Mouse (Mus musculus): ENCODE data around the gene Amhr2.

Gene Amhr2

DNA sequence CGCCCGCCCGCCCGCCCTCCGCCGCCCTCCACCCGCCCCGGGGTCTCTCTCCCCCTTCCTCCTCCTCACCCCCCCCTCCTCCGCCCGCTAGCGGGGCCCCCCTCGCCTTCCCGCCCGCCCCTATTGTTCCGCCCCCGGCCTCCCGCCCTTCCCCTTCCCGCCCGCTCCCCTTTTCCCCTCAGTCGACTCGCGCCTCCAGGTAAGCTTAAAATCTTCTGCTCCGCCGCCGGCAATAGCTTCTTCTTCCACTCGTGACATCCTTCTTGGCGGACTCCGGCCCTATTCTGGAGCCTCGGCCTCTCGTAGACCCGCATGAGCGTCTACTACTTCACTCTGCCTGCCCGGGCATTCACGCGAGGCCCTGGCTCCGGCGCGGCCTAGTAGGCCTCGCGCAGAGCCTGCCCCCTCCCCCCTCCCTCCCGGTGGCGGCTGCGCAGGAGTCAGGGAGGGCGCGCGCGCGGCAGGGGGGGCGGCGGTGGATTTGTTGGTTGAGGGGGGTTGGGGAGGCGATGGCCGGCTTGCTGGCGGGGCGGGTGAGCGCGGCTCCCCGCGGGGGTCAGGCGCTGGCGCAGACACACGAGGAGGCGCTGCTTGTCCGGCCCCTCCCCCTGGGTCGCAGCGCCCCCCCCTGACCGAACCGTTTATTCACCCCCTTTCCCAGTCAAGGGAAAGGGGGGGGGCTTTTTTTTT lies 25.6 kb downstream of the Amhr2 start:
- DNase-seq (ENCODE audit: low read depth, low spot score): peak; percentile 88

- DNase-seq (ENCODE audit: low read depth, low spot score): no peak
Measured at GRCm38 (mm10) chr15:102471295-102471645, 26.1 kb downstream of the Amhr2 start.

GRCm38 (mm10) chr15:102471727-102472126 lies 26.6 kb downstream of the Amhr2 start:
- DNase-seq (ENCODE audit: low read depth, low spot score): no peak

GRCm38 (mm10) chr15:102473246-102473645 lies 28.1 kb downstream of the Amhr2 start:
- no peak for DNase-seq (ENCODE audit: low read depth, low spot score)

GRCm38 (mm10) chr15:102474520-102474919 lies 29.4 kb downstream of the Amhr2 start:
- no peak for DNase-seq (ENCODE audit: low read depth, low spot score)

DNA sequence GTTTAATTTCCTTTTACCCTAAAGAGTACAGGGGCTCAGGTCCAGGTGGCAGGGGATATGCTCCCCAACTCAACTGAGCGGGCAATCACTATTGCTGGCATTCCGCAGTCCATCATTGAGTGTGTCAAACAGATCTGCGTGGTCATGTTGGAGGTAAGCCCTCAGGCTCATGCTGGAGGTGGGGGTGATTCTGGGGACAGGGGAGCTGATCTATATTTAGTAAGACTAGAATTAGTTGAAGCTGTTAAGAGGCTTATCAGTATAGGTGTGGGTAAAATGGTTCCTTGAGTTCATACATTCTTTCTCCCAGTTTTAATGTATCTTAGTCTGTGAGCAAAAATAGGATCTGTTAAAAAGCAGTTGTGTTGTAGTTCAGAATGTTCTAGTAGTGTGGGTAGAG lies 38.0 kb downstream of the Amhr2 start:
- peak; percentile 33 for DNase-seq (ENCODE audit: low read depth, low spot score)

DNA sequence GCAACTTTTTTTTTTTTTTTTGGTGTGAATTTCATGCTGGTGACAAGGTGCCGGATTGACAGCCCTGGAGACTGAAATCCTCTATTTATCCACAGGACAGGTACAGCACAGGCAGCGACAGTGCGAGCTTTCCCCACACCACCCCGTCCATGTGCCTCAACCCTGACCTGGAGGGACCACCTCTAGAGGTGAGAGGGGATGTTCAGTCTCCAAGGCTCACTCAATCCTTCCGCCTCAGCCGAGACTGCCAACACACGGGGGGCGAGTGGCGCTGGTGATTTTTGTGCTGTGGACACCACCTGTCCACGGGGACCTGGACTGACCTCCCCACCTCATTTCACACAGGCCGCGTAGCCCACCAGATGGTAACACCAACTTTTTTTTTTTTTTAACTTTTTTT lies 40.7 kb downstream of the Amhr2 start:
- no peak for DNase-seq (ENCODE audit: low read depth, low spot score)

GRCm38 (mm10) chr15:102487664-102488063 lies 42.5 kb downstream of the Amhr2 start:
- no peak for DNase-seq (ENCODE audit: low read depth, low spot score)

DNA sequence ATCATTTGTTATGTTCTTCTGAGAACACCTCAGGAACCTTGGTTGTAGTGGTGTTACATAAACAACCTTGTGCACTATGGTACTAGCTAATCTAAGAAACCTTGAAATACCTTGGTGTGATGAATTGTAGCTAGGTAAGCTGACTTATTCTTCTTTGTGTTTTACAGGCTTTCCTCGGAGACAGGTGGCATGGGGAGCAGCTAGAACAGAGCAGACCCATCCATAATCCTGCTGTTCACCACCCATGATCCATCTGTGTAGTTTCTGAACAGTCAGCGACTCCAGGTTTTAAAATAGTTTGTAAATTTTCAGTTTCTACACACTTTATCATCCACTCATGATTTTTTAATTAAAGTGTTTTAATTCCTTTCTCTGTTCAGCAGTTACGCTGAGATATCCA lies 53.2 kb downstream of the Amhr2 start:
- DNase-seq (ENCODE audit: low read depth, low spot score): no peak

GRCm38 (mm10) chr15:102499370-102499769 lies 54.2 kb downstream of the Amhr2 start:
- DNase-seq (ENCODE audit: low read depth, low spot score): no peak

DNA sequence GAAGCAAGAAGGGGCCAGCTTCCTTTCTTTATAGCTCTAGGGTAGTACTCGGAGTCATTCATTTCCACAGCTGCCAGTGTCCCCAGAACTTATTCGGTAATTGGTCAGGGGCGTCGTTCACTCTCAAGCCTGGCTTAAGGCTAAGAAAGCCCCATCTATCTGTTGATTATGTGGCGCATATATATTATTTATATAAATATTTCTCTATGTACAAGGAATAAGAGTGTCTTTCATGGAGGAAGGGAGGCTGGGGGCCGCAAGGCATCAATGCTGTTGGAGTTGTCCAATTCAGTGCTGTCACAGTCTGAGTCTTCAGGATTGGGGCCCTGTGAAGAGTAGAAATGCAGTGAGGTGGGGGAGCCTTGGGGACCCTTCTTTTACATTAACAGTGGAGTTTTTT lies 54.7 kb downstream of the Amhr2 start:
- no peak for DNase-seq (ENCODE audit: low read depth, low spot score)

DNA sequence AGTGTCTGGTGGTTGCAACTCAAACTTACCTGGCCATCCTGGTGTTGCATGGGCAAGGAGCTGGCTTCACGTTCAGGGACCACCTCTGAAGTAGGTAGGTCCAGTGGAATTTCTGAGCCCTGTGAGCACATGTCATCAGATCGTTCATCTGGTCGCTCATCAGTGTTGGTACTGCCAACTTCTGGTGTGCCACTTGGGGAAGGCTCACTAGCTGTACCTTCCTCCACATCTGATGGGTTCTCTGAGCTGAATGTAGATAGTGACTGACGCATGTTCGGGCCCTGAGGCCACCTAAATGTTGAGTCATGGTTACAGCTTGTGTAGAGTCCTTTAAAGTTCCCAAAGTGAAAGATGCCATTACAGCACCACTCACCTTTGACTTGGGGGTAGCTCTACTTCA lies 55.3 kb downstream of the Amhr2 start:
- DNase-seq (ENCODE audit: low read depth, low spot score): no peak

DNA sequence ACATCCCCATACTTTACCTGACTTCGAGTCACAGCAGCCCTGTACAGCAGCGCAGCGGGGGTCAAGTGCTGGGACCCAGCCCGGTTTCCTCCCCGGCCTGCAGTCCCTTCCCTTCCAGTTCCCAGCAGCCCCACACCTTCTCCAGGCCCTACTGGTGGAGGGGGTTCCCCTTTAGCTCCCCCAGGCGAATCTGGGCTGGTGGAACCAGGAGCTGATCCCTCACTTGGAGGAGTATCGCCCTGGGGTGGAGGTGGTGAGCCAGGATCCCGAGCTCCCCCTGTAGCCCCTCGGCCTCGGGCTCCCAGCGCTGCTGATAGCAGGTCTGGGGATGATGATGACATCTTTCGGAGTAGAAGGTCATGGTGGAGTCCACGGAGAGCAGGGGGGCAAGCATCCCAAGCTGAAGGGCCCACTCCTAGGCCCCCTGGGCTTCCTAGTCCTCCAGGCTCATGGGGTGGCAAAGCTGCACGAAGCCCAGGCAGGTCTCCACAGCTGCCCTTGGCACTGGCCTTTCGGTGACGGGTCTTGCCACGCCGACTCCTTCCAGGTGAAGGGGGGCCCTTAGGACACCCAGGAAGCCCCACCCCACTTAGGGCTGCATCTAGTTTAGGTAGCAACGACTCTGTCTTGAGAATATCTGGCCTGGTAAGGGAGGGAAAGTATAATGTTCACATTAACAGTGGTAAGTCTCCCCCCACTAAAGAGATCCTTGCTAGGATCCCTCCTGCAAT lies 56.1 kb downstream of the Amhr2 start:
- DNase-seq (ENCODE audit: low read depth, low spot score): no peak

GRCm38 (mm10) chr15:102502254-102502840 lies 57.2 kb downstream of the Amhr2 start:
- DNase-seq (ENCODE audit: low read depth, low spot score): no peak

DNA sequence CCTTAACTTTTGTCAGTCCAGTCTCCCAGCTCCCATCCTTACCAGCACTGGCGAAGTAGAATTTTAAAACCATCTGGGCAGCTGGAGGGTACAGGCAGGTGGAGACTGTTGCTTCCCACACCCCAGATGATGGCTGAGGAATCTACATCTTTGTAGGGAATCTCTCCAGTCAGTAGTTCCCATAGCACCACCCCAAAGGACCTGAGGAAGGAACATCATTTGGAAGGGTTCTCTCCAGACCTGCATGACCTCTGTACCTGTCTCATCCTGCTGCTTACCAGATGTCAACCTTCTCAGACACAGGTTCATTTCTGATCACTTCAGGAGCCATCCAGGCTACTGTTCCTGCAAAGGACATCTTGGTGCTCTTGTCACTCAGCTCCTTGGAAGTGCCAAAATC lies 58.3 kb downstream of the Amhr2 start, which contains the start of gene Gm10337:
Gene Gm10337, plus strand, starts transcription at position 276 of the 400 bp plus-strand sequence.
- no peak for DNase-seq (ENCODE audit: low read depth, low spot score)
